Mouse (Mus musculus): Measurements from ENCODE around the gene Tsen54.

The Tsen54 gene

GRCm38 (mm10) chr11:115814605-115815450 is at the start of gene Tsen54:
TSS of gene Tsen54 (plus strand) at chr11:115814724.
- DNase-seq, result peak; percentile 92

GRCm38 (mm10) chr11:115765103-115765606 is 49.4 kb upstream of the Tsen54 start, which contains the start of gene Tmem94:
TSS of gene Tmem94 (plus strand) at chr11:115765433.
- DNase-seq, result peak; percentile 96

DNA sequence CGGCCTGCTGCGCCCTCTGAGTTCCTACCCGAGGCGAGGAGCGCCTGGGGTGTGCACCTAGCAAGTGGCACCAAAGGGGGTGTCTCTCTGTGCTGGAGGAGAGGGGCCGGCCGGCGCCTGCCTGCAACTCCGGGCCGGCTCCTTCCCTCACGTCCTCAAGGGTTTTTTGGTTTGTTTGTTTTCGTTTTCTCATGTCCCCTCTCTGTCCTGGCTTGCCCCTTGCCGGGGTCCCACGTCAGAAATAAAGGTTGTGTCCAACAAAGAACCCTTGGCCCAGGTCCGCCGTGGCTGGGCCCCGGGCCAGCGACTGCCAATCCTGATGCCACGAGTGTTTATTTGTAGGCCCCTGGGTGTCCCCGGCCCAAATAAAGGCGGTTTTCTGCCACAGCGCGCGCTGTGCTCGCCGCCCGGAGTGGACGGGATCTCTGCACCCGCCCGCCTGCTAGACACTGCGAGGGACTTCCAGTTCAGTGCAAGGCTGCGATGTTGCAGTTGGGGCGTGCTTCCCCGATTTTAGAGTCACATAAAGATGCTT is 48.9 kb upstream of the Tsen54 start:
- no peak for DNase-seq

- no peak for DNase-seq
These were observed 48.1 kb upstream of the Tsen54 start for GRCm38 (mm10) chr11:115766356-115766943.

- no peak for DNase-seq
These were observed 47.5 kb upstream of the Tsen54 start for GRCm38 (mm10) chr11:115766981-115767380.

GRCm38 (mm10) chr11:115768896-115769295 is 45.6 kb upstream of the Tsen54 start:
- DNase-seq, result no peak

DNA sequence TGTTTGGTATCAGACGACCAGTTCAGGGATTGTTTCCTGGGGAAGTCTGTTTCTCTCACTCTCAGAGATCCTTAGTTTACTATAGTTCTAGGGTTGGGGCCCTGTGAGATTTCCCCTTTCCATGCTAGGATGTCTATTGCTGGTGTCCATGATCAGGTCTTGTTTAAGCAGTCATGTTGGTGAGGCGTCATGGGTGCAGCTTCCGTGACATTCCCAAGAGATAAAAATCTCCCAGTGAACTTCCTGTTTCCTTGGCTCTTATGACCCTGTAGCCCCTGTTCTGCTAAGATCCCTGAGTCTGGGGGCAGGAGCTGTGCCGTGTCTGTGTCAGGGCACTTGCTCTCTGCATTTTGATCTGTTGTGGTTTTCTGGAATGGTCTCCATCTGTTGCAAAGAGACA is 39.9 kb upstream of the Tsen54 start:
- no peak for DNase-seq

GRCm38 (mm10) chr11:115775821-115776665 is 38.5 kb upstream of the Tsen54 start:
- DNase-seq, result no peak

- no peak for DNase-seq
These were observed 37.6 kb upstream of the Tsen54 start for GRCm38 (mm10) chr11:115776954-115777353.

DNA sequence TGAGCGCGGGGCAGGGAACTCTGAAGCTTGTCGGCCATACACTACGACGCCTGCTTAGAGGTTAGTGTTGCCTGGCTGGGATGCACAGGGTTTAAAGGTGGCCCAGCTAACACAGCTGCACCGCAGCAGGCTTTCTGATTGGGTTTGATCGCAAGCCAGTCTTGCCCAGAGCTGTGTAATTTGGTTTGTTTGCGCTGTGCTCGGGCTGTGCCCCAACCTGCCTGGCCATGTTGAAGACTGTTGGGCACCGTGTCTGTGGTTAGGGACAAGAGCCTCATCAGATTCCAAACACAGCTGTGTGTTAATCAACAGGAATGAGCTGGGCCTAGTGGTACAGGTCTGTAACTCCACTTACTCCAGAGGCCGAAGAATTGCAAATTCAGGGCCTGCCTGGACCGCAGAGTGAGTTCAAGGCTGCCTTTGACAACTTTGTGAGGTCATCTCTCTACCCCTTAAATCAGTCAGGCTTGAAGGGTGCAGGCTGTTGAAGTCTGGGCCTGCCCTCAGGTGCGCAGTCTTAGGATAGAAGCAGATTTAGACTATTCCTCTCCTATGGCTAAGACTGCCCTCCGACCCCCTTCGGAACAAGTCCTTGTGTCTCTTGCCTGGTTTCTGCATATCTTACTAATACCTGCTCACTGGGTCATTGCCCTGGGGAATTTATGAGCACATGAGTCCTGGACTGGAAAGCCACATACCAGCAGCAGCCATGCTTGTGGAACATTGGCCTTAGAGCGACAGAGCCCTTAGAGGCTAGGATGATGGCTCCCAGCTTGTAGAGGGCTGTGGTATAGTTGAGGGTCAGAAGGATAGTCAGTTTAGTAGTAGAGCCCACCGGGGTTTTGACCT is 36.8 kb upstream of the Tsen54 start:
- no peak for DNase-seq

GRCm38 (mm10) chr11:115779038-115779571 is 35.4 kb upstream of the Tsen54 start:
- peak; percentile 38 for DNase-seq

- no peak for DNase-seq
These were observed 34.1 kb upstream of the Tsen54 start for GRCm38 (mm10) chr11:115780141-115781070.

- DNase-seq, result no peak
These were observed 28.1 kb upstream of the Tsen54 start for GRCm38 (mm10) chr11:115786473-115786872.

DNA sequence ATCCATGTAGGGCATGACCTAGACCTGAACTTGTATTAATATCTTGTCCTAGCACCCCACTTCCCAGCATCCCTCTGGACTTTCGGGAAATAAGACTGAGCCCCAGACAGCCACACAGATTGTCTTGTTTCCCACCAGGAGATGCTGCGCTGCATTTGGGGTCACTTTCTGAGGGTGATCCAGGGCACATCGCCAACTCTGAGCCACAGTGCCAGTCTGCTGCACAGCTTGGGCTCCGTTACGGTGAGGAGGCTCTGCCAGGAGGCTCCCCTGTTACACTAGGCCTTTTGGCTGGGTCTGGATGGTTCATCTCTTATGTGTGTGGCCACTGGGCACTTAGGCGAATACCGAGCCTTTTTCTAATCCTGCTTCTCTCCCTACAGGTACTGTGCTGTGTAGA is 24.7 kb upstream of the Tsen54 start:
- DNase-seq, result no peak

DNA sequence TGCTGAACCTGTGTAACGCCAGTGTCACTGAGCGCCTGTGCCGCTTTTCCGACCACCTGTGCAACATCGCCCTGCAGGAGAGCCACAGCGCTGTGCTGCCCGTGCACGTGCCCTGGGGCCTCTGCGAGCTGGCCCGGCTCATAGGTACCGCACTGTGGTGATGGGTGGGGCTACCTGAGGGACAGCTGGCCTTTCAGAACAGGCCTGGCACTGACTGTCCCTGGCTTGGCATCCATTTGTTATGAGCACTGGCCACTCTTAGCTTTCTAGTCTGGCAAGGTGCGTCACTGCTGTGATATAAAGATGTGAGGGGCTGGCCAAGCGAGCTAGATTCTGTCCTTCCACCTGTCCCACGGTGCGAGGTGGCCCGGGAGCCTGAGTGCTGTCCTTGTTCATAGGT is 22.6 kb upstream of the Tsen54 start:
- DNase-seq, result no peak

DNA sequence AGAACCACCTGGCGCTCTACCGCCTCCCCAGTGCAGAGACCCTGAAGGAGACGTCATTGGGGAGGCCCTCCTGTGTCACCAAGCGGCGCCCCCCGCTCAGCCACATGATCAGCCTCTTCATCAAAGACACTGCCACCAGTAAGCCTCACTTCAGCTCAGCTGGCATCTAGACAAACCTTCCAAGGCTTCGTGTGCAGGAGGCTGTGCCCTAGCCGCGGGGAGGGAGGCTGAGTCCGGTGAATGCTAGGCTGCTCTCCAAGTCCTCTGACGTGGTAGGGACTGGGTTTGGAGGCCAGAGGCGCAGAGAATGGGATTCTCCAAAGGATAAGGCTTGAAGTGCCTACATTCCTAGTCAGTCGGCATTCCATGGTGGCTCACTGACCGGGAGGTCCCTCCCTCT is 22.2 kb upstream of the Tsen54 start:
- no peak for DNase-seq

DNA sequence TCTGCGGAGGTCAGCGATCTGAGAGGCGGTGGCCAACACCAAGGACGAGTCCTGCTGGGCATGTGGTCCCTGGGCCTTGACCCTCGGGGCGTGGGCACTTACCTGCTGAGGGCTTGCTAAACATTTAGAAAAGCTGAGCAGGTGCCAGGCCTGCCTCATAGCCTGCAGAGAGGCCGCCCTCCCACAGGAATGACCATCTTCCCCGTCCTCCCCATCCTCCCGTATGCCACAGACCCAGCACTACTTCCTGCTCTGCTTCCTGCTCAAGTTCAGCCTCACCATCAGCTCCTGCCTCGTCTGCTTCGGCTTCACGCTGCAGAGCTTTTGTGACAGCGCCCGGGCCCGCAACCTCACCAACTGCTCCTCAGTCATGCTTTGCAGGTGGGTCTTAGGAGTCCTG is 17.6 kb upstream of the Tsen54 start:
- no peak for DNase-seq

GRCm38 (mm10) chr11:115797665-115798064 is 16.9 kb upstream of the Tsen54 start:
- no peak for DNase-seq

DNA sequence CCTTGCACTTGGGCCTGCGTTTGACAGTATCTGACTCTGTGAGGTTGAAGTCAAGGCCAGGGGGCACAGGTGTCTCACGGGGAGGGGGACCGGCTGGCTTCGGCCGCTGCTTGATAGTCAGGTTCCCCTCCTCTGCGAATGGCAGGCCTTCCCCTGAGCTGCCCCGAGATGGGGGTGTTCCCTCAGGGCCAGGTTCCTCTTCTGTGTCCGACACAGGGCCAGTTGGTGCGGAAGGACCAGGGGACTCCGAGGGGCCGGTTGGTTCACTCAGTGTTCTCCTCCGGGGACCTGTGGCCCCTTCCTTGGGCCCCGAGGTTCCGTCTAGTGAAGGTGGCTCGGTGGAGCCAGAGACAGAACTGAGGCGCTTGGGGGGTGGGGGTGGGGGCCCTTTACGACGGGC is 13.5 kb upstream of the Tsen54 start:
- DNase-seq, result no peak

- DNase-seq, result no peak
These were observed 11.3 kb upstream of the Tsen54 start for GRCm38 (mm10) chr11:115803072-115803709.

Measured in thymus, postnatal 4 days (tissue).